Comparison of ENCODE assay signal across 16 mouse cellular contexts in genomic region chr6:134055588-134055987, GRCm38 (mm10).
"Had no signal": no experiment of that assay in that cellular context is flagged by ENCODE, and none has a peak within 500 bp of the region (broad histone marks: within the 10 kb centered on the region; RNA-seq: fewer than 3 reads in every experiment).

No protein-coding gene starts in this region.

- H3K4me3 ChIP-seq: layer of hippocampus, adult 2 months; liver, embryonic 13.5 days; stomach, embryonic 15.5 days had no signal

- H3K27ac ChIP-seq: kidney, postnatal 0 days; layer of hippocampus, adult 2 months; liver, embryonic 13.5 days; stomach, embryonic 15.5 days had no signal

- DNase-seq: kidney, adult 18-20 months; kidney, adult 9 months; kidney, postnatal 25 days; layer of hippocampus, adult 9-11 months; liver, embryonic 13.5 days; lung, adult 2 months; lung, postnatal 14 days; lung, postnatal 4 days; midbrain, embryonic 14.5 days; right cerebral cortex, adult 18-20 months; right cerebral cortex, postnatal 14 days; right cerebral cortex, postnatal 4 days; thymus, postnatal 25 days had no signal
